Comparison of ENCODE assay signal across 24 mouse cellular contexts in the genomic region with DNA sequence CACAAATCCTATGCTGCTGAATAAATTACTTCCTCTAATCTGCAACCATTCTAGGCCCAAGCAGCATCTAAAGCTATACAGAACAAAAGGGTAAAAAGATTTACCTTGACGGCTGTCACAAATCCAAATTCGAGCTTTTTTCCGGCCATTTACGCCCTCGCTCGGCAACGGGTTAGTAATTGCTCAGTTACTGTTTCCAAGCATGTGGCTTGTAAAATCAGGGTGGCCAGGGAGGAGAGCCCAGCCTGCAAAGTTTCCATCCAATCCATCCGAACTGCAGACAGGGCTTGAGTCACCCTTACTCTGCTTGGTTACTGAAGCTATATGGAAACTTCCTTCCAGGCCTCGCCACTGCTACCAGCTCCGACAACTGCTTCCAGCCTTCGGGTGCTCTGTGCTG. TPM values are rescaled to one million over a fixed set of nuclear protein-coding genes. Genes with fewer than 3 reads are reported as not detected.
DNase-seq lines count a peak whose midpoint lies in the region; ATAC-seq and TF ChIP-seq lines count a peak whose summit lies in the region.
"Had no signal": no experiment of that assay in that cellular context is flagged by ENCODE, and none has a peak within 500 bp of the region (broad histone marks: within the 10 kb centered on the region; RNA-seq: fewer than 3 reads in every experiment).

No protein-coding gene starts in this region.

- no peak overlapping the region for H3K9ac ChIP-seq in midbrain, embryonic 11.5 days (ENCODE audit: low read length)
- H3K9ac ChIP-seq: embryonic facial prominence, embryonic 15.5 days; forebrain, embryonic 13.5 days had no signal

- H3K27me3 ChIP-seq in midbrain, embryonic 11.5 days (ENCODE audit: control insufficient read depth, insufficient read depth, low read length): no peaks in the 10 kb centered on the region
- H3K27me3 ChIP-seq: embryonic facial prominence, embryonic 15.5 days; forebrain, embryonic 13.5 days had no signal

- ATAC-seq in midbrain, embryonic 11.5 days (ENCODE audit: low FRiP score): no peak
- ATAC-seq: forebrain, embryonic 13.5 days; inflammation-experienced regulatory T-cells, adult 6 months had no signal

- peak; percentile 66 for DNase-seq in heart, adult 11 months
- DNase-seq in heart, adult 9 months (ENCODE audit: low spot score in 2 of 2): no peak
- DNase-seq in brain, embryonic 14.5 days (ENCODE audit: low read depth): peak; percentile 64
- DNase-seq in forelimb bud, embryonic 11.5 days (ENCODE audit: low read depth, low spot score): peak; percentile 43
- peak; percentile 84 for DNase-seq in midbrain, embryonic 11.5 days (ENCODE audit: low spot score, missing footprints)
- no peak for DNase-seq in gastrocnemius, postnatal 36 days
- no peak for DNase-seq in left cerebral cortex, adult 9 months (ENCODE audit: low spot score in 2 of 2)
- DNase-seq in kidney, adult 9 months: no peak
- DNase-seq: adrenal gland, postnatal 36 days; B cell, adult 2 months; cerebellum, adult 18-20 months; gastrocnemius, postnatal 14 days; kidney, adult 2 months; kidney, postnatal 25 days; layer of hippocampus, adult 9-11 months; lung, adult 18-20 months; lung, postnatal 14 days; right cerebral cortex, adult 18-20 months; thymus, postnatal 25 days had no signal

- H3K4me1 ChIP-seq in midbrain, embryonic 11.5 days (ENCODE audit: control insufficient read depth, insufficient read depth, low read length): no peaks in the 10 kb centered on the region

- H3K36me3 ChIP-seq in midbrain, embryonic 11.5 days (ENCODE audit: control insufficient read depth, insufficient read depth, low read length): no peaks in the 10 kb centered on the region
- H3K36me3 ChIP-seq: embryonic facial prominence, embryonic 15.5 days had no signal

- no peaks in the 10 kb centered on the region for H3K9me3 ChIP-seq in midbrain, embryonic 11.5 days (ENCODE audit: control insufficient read depth, low read length)
- H3K9me3 ChIP-seq: embryonic facial prominence, embryonic 15.5 days; forebrain, embryonic 13.5 days had no signal

- no peak overlapping the region for H3K4me3 ChIP-seq in midbrain, embryonic 11.5 days (ENCODE audit: low read depth, low read length)
- H3K4me3 ChIP-seq: embryonic facial prominence, embryonic 15.5 days; forebrain, embryonic 13.5 days; left cerebral cortex, adult 2 months had no signal

- TF ChIP-seq CTCF in brain, embryonic 14.5 days (IDR thresholded peaks at IDR 0.05; ENCODE audit: borderline replicate concordance, extremely low read depth, insufficient read depth, insufficient read length): no peak

- no peak for TF ChIP-seq POLR2A in brain, embryonic 14.5 days (IDR thresholded peaks at IDR 0.05; ENCODE audit: borderline replicate concordance, extremely low read depth, insufficient read depth, insufficient read length, poor library complexity, severe bottlenecking)

- 43% methylated on average over 11 of the region's 11 CpGs for WGBS in midbrain, embryonic 11.5 days

- intact Hi-C loops in gastrocnemius, postnatal 36 days (cut with DNase I): no loop called here

- no peak overlapping the region for H3K4me2 ChIP-seq in midbrain, embryonic 11.5 days
- H3K4me2 ChIP-seq: embryonic facial prominence, embryonic 15.5 days; forebrain, embryonic 13.5 days; liver, embryonic 11.5 days had no signal

- no peak overlapping the region for H3K27ac ChIP-seq in midbrain, embryonic 11.5 days (ENCODE audit: low read depth, low read length)
- H3K27ac ChIP-seq: embryonic facial prominence, embryonic 15.5 days; forebrain, embryonic 13.5 days; left cerebral cortex, adult 2 months had no signal

RNA-seq across cellular contexts. Expression of a gene that starts 55.7 kb away (rescaled TPM):
- 0.74 and 2.4 TPM in 2 replicates for polyA plus RNA-seq in brain, embryonic 14.5 days (2012; rRNA removed)
- 1.2 and 1.4 TPM in 2 replicates for polyA plus RNA-seq in midbrain, embryonic 11.5 days (2014; fragmentation: Nextera tagmentation; extraction: Ambion mirVana)
- total RNA-seq in gastrocnemius, postnatal 36 days (2021): 1 to 10 TPM; 3.7 to 4.2 TPM

Comparison
In these comparisons a context has a peak if more than half of its experiments do, and no peak if none do; other contexts are left out.
1. DNase-seq: peak in heart, adult 11 months (single experiment), brain, embryonic 14.5 days (single experiment), forelimb bud, embryonic 11.5 days (single experiment) and midbrain, embryonic 11.5 days (single experiment); none in heart, adult 9 months (0 of 2), gastrocnemius, postnatal 36 days (0 of 2), left cerebral cortex, adult 9 months (0 of 2) and kidney, adult 9 months (single experiment).